ENCODE assay signal across 22 mouse cellular contexts in genomic region chrX:139813299-139814002, GRCm38 (mm10). TPM values are rescaled to one million over a fixed set of nuclear protein-coding genes. Genes with fewer than 3 reads are reported as not detected.
A peak's percentile ranks its signal among the peaks of the same experiment; 100 is the strongest.
DNase-seq lines count a peak whose midpoint lies in the region; ATAC-seq lines count a peak whose summit lies in the region.
"Had no signal": no experiment of that assay in that cellular context is flagged by ENCODE, and none has a peak within 500 bp of the region (broad histone marks: within the 10 kb centered on the region; RNA-seq: fewer than 3 reads in every experiment).

No protein-coding gene starts in this region.

- peak; percentile 6 for DNase-seq in liver
- DNase-seq in left cerebral cortex, adult 9 months (ENCODE audit: low spot score in 2 of 2), result no peak
- no peak for DNase-seq in spleen, adult 18-20 months
- no peak for DNase-seq in spleen, adult 12 weeks (ENCODE audit: low spot score)
- no peak for DNase-seq in right cerebral cortex, postnatal 14 days
- DNase-seq: cerebellum, adult 9-11 months; embryo, embryonic 11 days; gastrocnemius, postnatal 25 days; heart, postnatal 14 days; left cerebral cortex, postnatal 4 days; lung, adult 18-20 months; lung, postnatal 36 days had no signal

- ATAC-seq in CD4-positive, CD25-positive, alpha-beta regulatory T cell, adult 4 months, result peak; percentile 47
- ATAC-seq in common myeloid progenitor, adult 5-6 weeks (replicated peaks; ENCODE audit: low read depth, poor library complexity, severe bottlenecking), result peak; percentile 43
- ATAC-seq in megakaryocyte, adult 5-6 weeks (ENCODE audit: poor library complexity, severe bottlenecking), result peak; percentile 29; the same call in 1 of the 2 replicates
- ATAC-seq: forebrain, embryonic 13.5 days; hindbrain, postnatal 0 days; midbrain, embryonic 15.5 days had no signal

RNA-seq across cellular contexts. Expression of gene Cldn2, which starts 12.8 kb away (rescaled TPM):
- not detected for polyA plus RNA-seq in CD4-positive, CD25-positive, alpha-beta regulatory T cell, adult 4 months (2017; shearing (Covaris generic))
- total RNA-seq in common myeloid progenitor, adult 5-6 weeks (2017), result not detected in 2 replicates
- total RNA-seq in megakaryocyte, adult 5-6 weeks (2015), result not detected in 2 replicates
- total RNA-seq in megakaryocyte, adult 5-6 weeks (2017), result not detected in 2 replicates
- total RNA-seq: gastrocnemius, postnatal 25 days; heart, postnatal 14 days had no signal
- polyA plus RNA-seq: heart, embryonic 11.5 days had no signal

RNA-seq across cellular contexts. Expression of gene Ripply1, which starts 31.3 kb away (rescaled TPM):
- polyA plus RNA-seq in CD4-positive, CD25-positive, alpha-beta regulatory T cell, adult 4 months (2017; shearing (Covaris generic)), result not detected
- not detected in 2 replicates for total RNA-seq in common myeloid progenitor, adult 5-6 weeks (2017)
- not detected in 2 replicates for total RNA-seq in megakaryocyte, adult 5-6 weeks (2015)
- not detected in 2 replicates for total RNA-seq in megakaryocyte, adult 5-6 weeks (2017)
- total RNA-seq: gastrocnemius, postnatal 25 days; heart, postnatal 14 days; hindbrain, postnatal 0 days; layer of hippocampus, postnatal 25 days; left cerebral cortex, postnatal 4 days had no signal
- polyA plus RNA-seq: forebrain, embryonic 13.5 days; heart, embryonic 11.5 days; hindbrain, postnatal 0 days; kidney, embryonic 14.5 days; midbrain, embryonic 15.5 days; urinary bladder, adult 2 months had no signal

RNA-seq across cellular contexts. Expression of gene Morc4, which starts 58.0 kb away (rescaled TPM):
- not detected for polyA plus RNA-seq in CD4-positive, CD25-positive, alpha-beta regulatory T cell, adult 4 months (2017; shearing (Covaris generic))
- total RNA-seq in common myeloid progenitor, adult 5-6 weeks (2017), result 3.1 and 3.7 TPM in 2 replicates
- total RNA-seq in megakaryocyte, adult 5-6 weeks (2015), result 0.14 and 0.49 TPM in 2 replicates
- 0.04 TPM in 1 of 2 replicates, not detected in the other for total RNA-seq in megakaryocyte, adult 5-6 weeks (2017)
